Mouse (Mus musculus) C2C12 (cell line): ENCODE measurements around the gene Crygn.

Experiments
- CTCF ChIP-seq: IDR thresholded peaks from one replicate; pipeline ENCODE4 v1.5.1; 2011; ENCODE audit not compliant: control insufficient read depth, insufficient read depth, insufficient read length
- MAX ChIP-seq: IDR thresholded peaks from one replicate; pipeline ENCODE4 v1.6.1; 2011; ENCODE audit warnings: mild to moderate bottlenecking, control low read depth

DNA sequence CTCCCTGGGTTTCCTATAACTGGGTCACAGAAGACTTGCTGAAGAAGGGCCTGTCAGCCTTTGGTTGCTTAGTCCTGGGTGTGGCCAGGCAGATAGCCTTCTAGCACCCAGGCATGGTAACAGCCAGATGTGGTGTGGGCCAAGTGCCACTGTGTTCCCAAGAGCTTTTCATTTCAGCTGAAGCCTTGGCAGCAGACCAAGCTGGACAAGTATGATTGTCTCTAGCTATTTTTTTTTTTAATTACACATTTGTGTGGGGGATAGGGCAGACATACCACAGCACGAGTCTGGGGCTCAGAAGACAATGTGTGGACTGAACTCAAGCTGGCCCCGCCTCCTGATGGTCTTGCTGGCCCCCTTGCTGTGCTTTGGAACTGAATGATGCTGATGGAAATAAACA lies 47.8 kb downstream of the Crygn start:
- TF ChIP-seq CTCF = no peak
- no peak for TF ChIP-seq MAX
